Comparison of ENCODE assay signal across 9 mouse cellular contexts in the genomic region with DNA sequence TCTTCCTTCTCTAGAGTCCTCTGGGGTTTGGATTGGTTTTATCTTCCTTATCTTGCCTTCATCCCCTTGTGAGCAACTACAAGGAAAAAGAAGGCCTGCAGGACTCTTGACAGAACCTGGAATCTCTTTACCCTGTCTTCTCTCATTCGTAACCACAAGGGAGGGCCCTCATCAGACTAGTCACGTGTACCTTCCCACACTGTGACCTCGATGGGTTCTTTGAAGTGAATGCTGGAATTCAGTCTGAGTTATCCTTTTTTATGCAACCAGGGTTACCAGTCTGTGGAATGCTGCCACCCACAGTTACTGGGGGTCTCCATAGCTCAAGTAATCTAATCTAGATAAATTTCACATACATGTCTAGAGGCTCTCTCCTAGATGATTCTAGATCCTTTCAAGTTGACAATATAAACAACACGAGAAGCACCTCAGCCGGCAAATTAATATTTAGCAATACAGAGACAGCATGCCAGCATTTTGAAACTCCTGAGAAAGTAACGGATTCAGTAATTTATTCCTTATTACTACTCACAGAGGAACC. TPM values are rescaled to one million over a fixed set of nuclear protein-coding genes. Genes with fewer than 3 reads are reported as not detected.
A peak's percentile ranks its signal among the peaks of the same experiment; 100 is the strongest.
DNase-seq lines count a peak whose midpoint lies in the region; ATAC-seq and TF ChIP-seq lines count a peak whose summit lies in the region.
"Had no signal": no experiment of that assay in that cellular context is flagged by ENCODE, and none has a peak within 500 bp of the region (broad histone marks: within the 10 kb centered on the region; RNA-seq: fewer than 3 reads in every experiment).

No protein-coding gene starts in this region.

- H3K4me2 ChIP-seq in lung, postnatal 0 days (replicated peaks; ENCODE audit: low read depth, low read length) = peak overlapping the region; percentile 70
- peak overlapping the region; percentile 69 for H3K4me2 ChIP-seq in hindbrain, embryonic 15.5 days
- peak overlapping the region; percentile 57 for H3K4me2 ChIP-seq in midbrain, embryonic 13.5 days (replicated peaks)

- H3K27me3 ChIP-seq in lung, postnatal 0 days (replicated peaks; ENCODE audit: insufficient read depth, low read length) = no peaks in the 10 kb centered on the region
- H3K27me3 ChIP-seq in hindbrain, embryonic 15.5 days = no peaks in the 10 kb centered on the region
- no peaks in the 10 kb centered on the region for H3K27me3 ChIP-seq in midbrain, embryonic 13.5 days

- TF ChIP-seq EP300 in lung, postnatal 0 days (IDR thresholded peaks at IDR 0.05) = no peak

- peak overlapping the region; percentile 93 for H3K4me3 ChIP-seq in lung, postnatal 0 days (ENCODE audit: low read depth, low read length)
- peak overlapping the region; percentile 93 for H3K4me3 ChIP-seq in hindbrain, embryonic 15.5 days
- peak overlapping the region; percentile 70 for H3K4me3 ChIP-seq in midbrain, embryonic 13.5 days (replicated peaks)

- H3K27ac ChIP-seq in lung, postnatal 0 days (ENCODE audit: low read length) = no peak overlapping the region
- H3K27ac ChIP-seq in hindbrain, embryonic 15.5 days (replicated peaks) = peak overlapping the region; percentile 87
- H3K27ac ChIP-seq in midbrain, embryonic 13.5 days = no peak overlapping the region

- H3K4me1 ChIP-seq in lung, postnatal 0 days (ENCODE audit: insufficient read depth, low read depth, low read length) = peaks cover 5% of the 10 kb centered on the region; the same call in 1 of the 2 replicates
- peaks cover 17% of the 10 kb centered on the region for H3K4me1 ChIP-seq in hindbrain, embryonic 15.5 days (replicated peaks)
- peaks cover 19% of the 10 kb centered on the region for H3K4me1 ChIP-seq in midbrain, embryonic 13.5 days (replicated peaks)

- ATAC-seq in lung, postnatal 0 days = no peak
- peak; percentile 36 for ATAC-seq in hindbrain, embryonic 15.5 days (ENCODE audit: low FRiP score, low read depth)
- peak; percentile 44 for ATAC-seq in midbrain, embryonic 13.5 days

- no peaks in the 10 kb centered on the region for H3K36me3 ChIP-seq in lung, postnatal 0 days (ENCODE audit: insufficient read depth, low read length)
- H3K36me3 ChIP-seq in hindbrain, embryonic 15.5 days = peaks cover 11% of the 10 kb centered on the region
- peaks cover 14% of the 10 kb centered on the region for H3K36me3 ChIP-seq in midbrain, embryonic 13.5 days

- H3K9me3 ChIP-seq in lung, postnatal 0 days (ENCODE audit: low read length) = no peaks in the 10 kb centered on the region
- no peaks in the 10 kb centered on the region for H3K9me3 ChIP-seq in hindbrain, embryonic 15.5 days
- H3K9me3 ChIP-seq in midbrain, embryonic 13.5 days = no peaks in the 10 kb centered on the region

- WGBS in lung, postnatal 0 days = 24% methylated on average over 6 of the region's 6 CpGs
- 20% methylated on average over 6 of the region's 6 CpGs for WGBS in hindbrain, embryonic 15.5 days
- 23% methylated on average over 6 of the region's 6 CpGs for WGBS in midbrain, embryonic 13.5 days

- DNase-seq in adrenal gland, postnatal 10 days = peak; percentile 19
- no peak for DNase-seq in adrenal gland, postnatal 4 days (ENCODE audit: low spot score in 2 of 2)
- DNase-seq in lung, postnatal 0 days (ENCODE audit: low spot score) = peak; percentile 18
- DNase-seq in lung, adult 18-20 months = no peak
- no peak for DNase-seq in left cerebral cortex, adult 9 months (ENCODE audit: low spot score in 2 of 2)
- no peak for DNase-seq in frontal cortex, postnatal 14 days (ENCODE audit: low spot score in 2 of 2)

- no peak for TF ChIP-seq CTCF in lung, postnatal 0 days (IDR thresholded peaks at IDR 0.05)

- H3K9ac ChIP-seq in lung, postnatal 0 days (replicated peaks; ENCODE audit: low read depth) = 0 out of 2 replicates have a peak overlapping the region, but pooled peaks have one; percentile 77
- H3K9ac ChIP-seq in hindbrain, embryonic 15.5 days = peak overlapping the region; percentile 91
- peak overlapping the region; percentile 80 for H3K9ac ChIP-seq in midbrain, embryonic 13.5 days (replicated peaks)

RNA-seq across cellular contexts. Expression of gene Gcc2, which starts 0.6 kb away (rescaled TPM):
- 10 to 100 TPM; 33.3 to 45.1 TPM for total RNA-seq in adrenal gland, postnatal 10 days (2021)
- total RNA-seq in adrenal gland, postnatal 4 days (2021) = 10 to 100 TPM; 51.6 to 56.6 TPM
- polyA plus RNA-seq in lung, postnatal 0 days (2015; fragmentation: Nextera tagmentation; extraction: Ambion mirVana) = 91.7 and 98.0 TPM in 2 replicates
- 67.0 and 94.6 TPM in 2 replicates for polyA plus RNA-seq in hindbrain, embryonic 15.5 days (2015; fragmentation: Nextera tagmentation; extraction: Ambion mirVana)
- polyA plus RNA-seq in midbrain, embryonic 13.5 days (2015; fragmentation: Nextera tagmentation; extraction: Ambion mirVana) = 92.3 and 97.7 TPM in 2 replicates

RNA-seq across cellular contexts. Expression of gene Gm4981, which starts 18.2 kb away (rescaled TPM):
- total RNA-seq in adrenal gland, postnatal 10 days (2021) = not detected
- total RNA-seq in adrenal gland, postnatal 4 days (2021) = not detected
- polyA plus RNA-seq in lung, postnatal 0 days (2015; fragmentation: Nextera tagmentation; extraction: Ambion mirVana) = not detected in 2 replicates
- not detected in 2 replicates for polyA plus RNA-seq in hindbrain, embryonic 15.5 days (2015; fragmentation: Nextera tagmentation; extraction: Ambion mirVana)
- polyA plus RNA-seq in midbrain, embryonic 13.5 days (2015; fragmentation: Nextera tagmentation; extraction: Ambion mirVana) = not detected in 2 replicates
- polyA plus RNA-seq: large intestine, adult 2 months had no signal

RNA-seq across cellular contexts. Expression of gene Duxf3, which starts 22.2 kb away (rescaled TPM):
- total RNA-seq in adrenal gland, postnatal 10 days (2021) = not detected
- not detected for total RNA-seq in adrenal gland, postnatal 4 days (2021)
- not detected in 2 replicates for polyA plus RNA-seq in lung, postnatal 0 days (2015; fragmentation: Nextera tagmentation; extraction: Ambion mirVana)
- not detected in 2 replicates for polyA plus RNA-seq in hindbrain, embryonic 15.5 days (2015; fragmentation: Nextera tagmentation; extraction: Ambion mirVana)
- polyA plus RNA-seq in midbrain, embryonic 13.5 days (2015; fragmentation: Nextera tagmentation; extraction: Ambion mirVana) = not detected in 2 replicates
- polyA plus RNA-seq: large intestine, adult 2 months had no signal

RNA-seq across cellular contexts. Expression of gene AW822073, which starts 30.0 kb away (rescaled TPM):
- total RNA-seq in adrenal gland, postnatal 10 days (2021) = not detected
- total RNA-seq in adrenal gland, postnatal 4 days (2021) = not detected
- not detected in 2 replicates for polyA plus RNA-seq in lung, postnatal 0 days (2015; fragmentation: Nextera tagmentation; extraction: Ambion mirVana)
- polyA plus RNA-seq in hindbrain, embryonic 15.5 days (2015; fragmentation: Nextera tagmentation; extraction: Ambion mirVana) = not detected in 2 replicates
- polyA plus RNA-seq in midbrain, embryonic 13.5 days (2015; fragmentation: Nextera tagmentation; extraction: Ambion mirVana) = not detected in 2 replicates
- polyA plus RNA-seq: large intestine, adult 2 months had no signal

Comparison
In these comparisons a context has a peak if more than half of its experiments do, and no peak if none do; other contexts are left out.
1. DNase-seq: peak in adrenal gland, postnatal 10 days (single experiment) and lung, postnatal 0 days (single experiment); none in adrenal gland, postnatal 4 days (0 of 2), lung, adult 18-20 months (0 of 2), left cerebral cortex, adult 9 months (0 of 2) and frontal cortex, postnatal 14 days (0 of 2).
2. Peak in every context shown above with its lines, with median percentiles within 50 percentile points of each other: H3K4me2 ChIP-seq, H3K4me3 ChIP-seq and H3K9ac ChIP-seq.